Mouse (Mus musculus) hindbrain, embryonic 10.5 days (tissue): ENCODE results near the gene Prrc2b. TPM values are rescaled to one million over a fixed set of nuclear protein-coding genes. Genes with fewer than 3 reads are reported as not detected.
A peak's percentile ranks its signal among the peaks of the same experiment; 100 is the strongest.

Experiments used
- DNase-seq: peaks from one replicate; pipeline ENCODE4 v3.0.0-alpha.2; 2017; ENCODE audit warnings: low spot score
- H3K27ac ChIP-seq: fragments of 300-500 bp; sonication (generic); 2 replicates; pipeline ENCODE4 v1.5.1; 2016; ENCODE audit warnings: mild to moderate bottlenecking, moderate library complexity
- H3K27me3 ChIP-seq: fragments of 300-500 bp; sonication (generic); 2 replicates; pipeline ENCODE4 v1.6.1; 2016; ENCODE audit warnings: mild to moderate bottlenecking; ENCODE audit not compliant: poor library complexity, insufficient read depth, severe bottlenecking
- H3K36me3 ChIP-seq: fragments of 300-500 bp; sonication (generic); 2 replicates; pipeline ENCODE4 v1.6.1; 2016; ENCODE audit warnings: mild to moderate bottlenecking, moderate library complexity
- H3K4me1 ChIP-seq: fragments of 300-500 bp; sonication (generic); replicated peaks from 2 replicates; pipeline ENCODE4 v1.6.1; 2016; ENCODE audit warnings: mild to moderate bottlenecking
- H3K4me3 ChIP-seq: fragments of 300-500 bp; sonication (generic); 2 replicates; pipeline ENCODE4 v1.5.1; 2016; ENCODE audit warnings: mild to moderate bottlenecking, moderate library complexity
- H3K9me3 ChIP-seq: fragments of 300-500 bp; sonication (generic); 2 replicates; pipeline ENCODE4 v1.6.1; 2016; ENCODE audit warnings: mild to moderate bottlenecking, moderate library complexity
- WGBS: fragments of 180-500 bp; shearing (Covaris S2); methylation state at CpG from one replicate; pipeline ENCODE4 v1.1.7; 2016; 5-methylcytosine and 5-hydroxymethylcytosine counted together
- polyA plus RNA-seq: library from polyadenylated mRNA; unstranded; fragments of >200 nt; fragmentation: Nextera tagmentation; extraction: Ambion mirVana; gene quantifications from 2 replicates; pipeline ENCODE4 v1.2.1, GENCODE M21; 2016

Prrc2b gene
- polyA plus RNA-seq, 1 experiment from 2014 or later = 68.9 TPM

DNA sequence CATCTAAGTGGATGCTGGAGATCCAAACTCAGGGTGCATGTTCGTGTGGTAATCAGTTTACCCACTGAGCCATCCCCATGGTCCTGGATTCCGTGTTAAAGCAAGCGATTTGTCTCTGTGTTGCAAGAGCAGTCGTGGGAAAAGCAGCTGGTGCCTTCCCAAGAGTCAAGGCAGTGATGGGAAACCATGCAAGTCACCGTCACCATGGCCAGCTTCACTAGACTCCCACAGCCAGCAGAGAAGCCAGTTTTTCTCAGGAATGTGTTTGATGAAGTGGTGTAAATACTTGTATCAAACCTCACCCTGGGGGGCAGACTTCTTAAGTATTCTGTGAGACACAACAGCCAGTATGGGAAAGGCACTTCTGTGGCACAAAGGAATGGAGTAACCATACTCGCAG is 8.5 kb upstream of the Prrc2b start:
- WGBS = 69% methylated on average over 6 of the region's 6 CpGs

DNA sequence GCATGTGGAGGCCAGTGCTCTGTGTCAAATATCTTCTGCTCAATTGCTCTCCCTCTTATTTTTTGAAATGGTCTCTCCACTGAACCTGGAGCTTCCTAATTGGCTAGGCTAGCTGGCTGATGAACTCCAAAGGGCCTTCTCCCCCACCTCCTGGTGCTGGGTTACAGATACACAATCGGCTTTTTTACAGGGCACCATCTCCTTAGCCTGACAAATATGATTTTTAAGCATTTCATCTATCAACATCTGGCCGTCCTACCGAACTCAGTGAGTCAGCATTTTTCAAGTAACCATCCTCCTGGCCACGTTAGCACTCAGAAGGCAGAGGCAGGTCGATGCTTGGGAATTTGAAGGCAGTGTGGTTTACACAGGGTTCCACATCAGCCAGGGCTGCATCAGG is 6.2 kb upstream of the Prrc2b start:
- Histone ChIP-seq H3K9me3 (no peaks in the 10 kb centered on the region), H3K4me1 (peaks cover 19% of the 10 kb centered on the region), H3K27ac (no peak overlapping the region), H3K27me3 (no peaks in the 10 kb centered on the region), H3K36me3 (no peaks in the 10 kb centered on the region), H3K4me3 (no peak overlapping the region)
- 87% methylated on average over 5 of the region's 5 CpGs for WGBS
- DNase-seq = no peak

More for the DNA sequence above, 8.5 kb upstream of the Prrc2b start:
- Histone ChIP-seq H3K36me3 (no peaks in the 10 kb centered on the region), H3K9me3 (no peaks in the 10 kb centered on the region), H3K4me1 (peaks cover 27% of the 10 kb centered on the region), H3K27me3 (no peaks in the 10 kb centered on the region), H3K4me3 (no peak overlapping the region), H3K27ac (no peak overlapping the region)
- DNase-seq = no peak

DNA sequence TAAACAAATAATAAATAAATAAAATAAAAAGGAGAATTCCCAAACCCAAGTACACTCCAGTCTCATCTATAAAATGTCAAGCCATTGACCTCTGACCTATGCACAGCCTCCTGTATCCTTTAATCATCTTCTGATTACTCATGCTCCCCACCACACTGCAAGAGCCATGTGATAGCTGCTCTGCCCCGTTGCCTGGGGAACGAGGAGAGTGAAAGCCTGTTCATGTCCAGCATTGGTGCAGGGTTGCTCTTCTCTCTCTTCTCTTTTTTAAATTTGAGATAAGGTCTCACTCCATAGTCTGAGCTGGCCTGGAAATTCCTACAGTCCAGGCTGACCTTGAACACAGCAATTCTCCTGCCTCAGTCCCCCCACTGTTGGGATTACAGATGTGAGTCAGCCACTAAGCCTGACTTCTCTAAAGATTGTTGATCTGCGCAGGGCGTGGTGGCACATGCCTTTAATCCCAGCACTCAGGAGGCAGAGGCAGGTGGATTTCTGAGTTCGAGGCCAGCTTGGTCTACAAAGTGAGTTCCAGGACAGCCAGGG is 4.2 kb upstream of the Prrc2b start:
- H3K4me1 ChIP-seq = peaks cover 16% of the 10 kb centered on the region
- H3K36me3 ChIP-seq = no peaks in the 10 kb centered on the region
- H3K4me3 ChIP-seq = no peak overlapping the region
- no peaks in the 10 kb centered on the region for H3K27me3 ChIP-seq
- H3K27ac ChIP-seq = no peak overlapping the region
- no peak for DNase-seq
- WGBS = 79% methylated on average over 5 of the region's 5 CpGs
- no peaks in the 10 kb centered on the region for H3K9me3 ChIP-seq

DNA sequence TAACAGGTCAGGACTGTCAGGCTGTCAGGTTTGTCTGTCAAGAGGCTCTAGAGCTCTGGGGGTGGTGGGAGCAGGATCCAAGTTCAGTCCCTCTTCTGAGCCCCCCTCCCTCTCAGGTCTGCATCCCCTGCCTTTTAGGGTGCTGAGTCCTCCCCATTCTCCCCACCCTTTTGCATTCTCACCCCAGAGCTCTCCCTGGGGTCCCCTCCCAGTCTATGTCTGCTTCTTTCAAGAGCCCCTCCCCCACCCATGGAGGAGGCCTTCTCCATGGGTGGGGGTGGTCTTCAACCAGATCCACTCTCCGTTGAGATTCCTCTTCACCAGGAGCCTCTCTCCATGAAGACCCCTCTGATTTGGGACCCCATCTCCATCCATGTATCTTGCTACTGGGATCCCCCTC is 747 bp upstream of the Prrc2b start:
- WGBS = 12% methylated on average over 1 of the region's 1 CpGs
- Histone ChIP-seq H3K4me3 (peak overlapping the region; percentile 96), H3K27me3 (no peaks in the 10 kb centered on the region), H3K36me3 (no peaks in the 10 kb centered on the region), H3K27ac (peak overlapping the region; percentile 99), H3K9me3 (no peaks in the 10 kb centered on the region), H3K4me1 (peaks cover 49% of the 10 kb centered on the region)
- no peak for DNase-seq

DNA sequence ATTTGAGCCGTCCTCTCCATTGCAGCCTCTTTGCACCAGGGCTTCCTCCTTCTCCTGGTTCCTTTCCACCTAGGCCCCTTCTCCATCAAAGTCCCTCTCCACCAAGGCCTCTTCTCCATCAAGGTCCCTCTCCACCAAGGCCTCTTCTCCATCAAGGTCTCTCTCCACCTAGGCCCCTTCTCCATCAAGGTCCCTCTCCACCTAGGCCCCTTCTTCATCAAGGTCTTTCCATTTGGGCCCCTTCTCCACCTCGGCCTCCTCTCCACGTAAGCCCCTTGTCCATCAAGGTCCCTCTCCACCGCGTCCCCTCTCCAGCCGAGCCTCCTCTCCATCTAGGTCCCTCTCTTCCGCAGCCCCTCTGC is 339 bp upstream of the Prrc2b start:
- WGBS = 6% methylated on average over 7 of the region's 7 CpGs
- H3K9me3 ChIP-seq = no peaks in the 10 kb centered on the region

DNA sequence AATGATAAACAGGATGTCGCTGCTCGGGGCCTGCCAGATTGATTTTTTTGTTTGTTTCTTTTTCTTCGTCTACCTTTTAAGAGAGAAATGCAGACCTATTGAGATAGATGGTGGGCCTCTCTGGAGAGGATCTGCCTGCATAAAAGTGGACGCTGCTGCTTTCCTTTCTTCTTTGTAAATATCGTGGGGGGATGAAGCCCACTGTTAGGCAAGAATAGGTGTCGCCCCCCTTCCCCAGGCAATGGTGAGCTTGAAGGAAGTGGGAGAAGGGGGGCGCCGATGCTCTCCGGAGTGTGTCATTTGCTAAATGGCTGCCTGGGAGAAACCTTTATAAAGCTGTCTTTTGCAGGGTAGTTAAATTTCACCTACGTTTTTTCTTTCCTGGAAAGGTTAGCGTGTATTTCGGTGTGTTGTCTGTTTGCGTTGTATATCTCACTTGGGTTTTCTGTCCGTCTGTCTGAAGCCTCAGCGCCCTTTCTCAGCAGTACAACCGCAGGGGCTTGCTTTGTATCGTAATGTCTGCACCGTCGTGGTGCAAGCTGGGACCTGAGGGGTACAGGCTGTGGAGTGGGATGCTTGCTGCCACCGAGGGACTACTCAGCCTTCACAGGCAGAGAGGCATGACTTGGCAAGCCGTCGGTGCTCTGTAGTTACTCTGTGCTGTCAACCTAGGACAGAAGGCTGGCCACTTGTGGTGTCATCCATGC is 931 bp downstream of the Prrc2b start:
- Histone ChIP-seq H3K27me3 (no peaks in the 10 kb centered on the region), H3K4me3 (peak overlapping the region; percentile 96), H3K9me3 (no peaks in the 10 kb centered on the region), H3K36me3 (no peaks in the 10 kb centered on the region), H3K4me1 (peaks cover 63% of the 10 kb centered on the region), H3K27ac (peak overlapping the region; percentile 99)
- DNase-seq = no peak
- under 1% methylated on average over 22 of the region's 22 CpGs for WGBS

More for the DNA sequence above, 339 bp upstream of the Prrc2b start:
- Histone ChIP-seq H3K27me3 (no peaks in the 10 kb centered on the region), H3K4me1 (peaks cover 53% of the 10 kb centered on the region), H3K4me3 (peak overlapping the region; percentile 96), H3K27ac (peak overlapping the region; percentile 99), H3K36me3 (no peaks in the 10 kb centered on the region)
- no peak for DNase-seq

DNA sequence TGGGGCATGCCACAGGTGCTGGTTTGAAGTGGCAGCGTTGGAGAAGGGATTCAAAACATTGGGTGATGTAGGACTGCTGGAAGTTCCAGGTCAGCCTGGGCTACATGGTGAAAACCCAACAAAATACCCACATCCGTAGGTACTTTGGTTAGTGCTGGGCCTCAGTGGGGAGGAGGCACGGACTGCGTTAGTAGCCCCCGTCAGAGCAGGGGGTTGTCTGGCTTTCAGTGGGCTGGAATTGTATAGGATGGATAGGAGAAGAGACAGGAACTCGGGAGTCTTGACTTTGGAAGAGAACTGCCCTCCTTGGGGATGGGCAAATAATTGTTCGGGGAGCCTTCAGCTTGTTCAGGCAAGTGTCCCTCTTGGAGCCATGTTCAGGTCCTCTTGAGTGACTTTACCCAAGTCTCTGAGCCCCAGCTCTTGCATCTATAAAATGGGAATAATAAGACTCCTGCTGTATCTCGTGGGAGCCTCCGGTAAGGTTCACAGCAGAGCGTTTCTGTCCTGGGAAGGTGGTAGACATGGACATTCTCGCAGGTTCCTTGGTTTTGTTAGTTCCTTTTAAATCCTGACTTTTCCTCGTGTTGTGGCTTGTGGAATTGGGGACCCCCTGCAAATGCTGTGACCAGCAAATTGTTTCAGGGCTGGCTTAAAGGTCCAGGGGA is 1.6 kb downstream of the Prrc2b start:
- WGBS = 20% methylated on average over 12 of the region's 12 CpGs
- Histone ChIP-seq H3K27ac (peak overlapping the region; percentile 99), H3K27me3 (no peaks in the 10 kb centered on the region), H3K4me1 (peaks cover 66% of the 10 kb centered on the region), H3K9me3 (no peaks in the 10 kb centered on the region), H3K36me3 (no peaks in the 10 kb centered on the region), H3K4me3 (peak overlapping the region; percentile 96)
- no peak for DNase-seq

DNA sequence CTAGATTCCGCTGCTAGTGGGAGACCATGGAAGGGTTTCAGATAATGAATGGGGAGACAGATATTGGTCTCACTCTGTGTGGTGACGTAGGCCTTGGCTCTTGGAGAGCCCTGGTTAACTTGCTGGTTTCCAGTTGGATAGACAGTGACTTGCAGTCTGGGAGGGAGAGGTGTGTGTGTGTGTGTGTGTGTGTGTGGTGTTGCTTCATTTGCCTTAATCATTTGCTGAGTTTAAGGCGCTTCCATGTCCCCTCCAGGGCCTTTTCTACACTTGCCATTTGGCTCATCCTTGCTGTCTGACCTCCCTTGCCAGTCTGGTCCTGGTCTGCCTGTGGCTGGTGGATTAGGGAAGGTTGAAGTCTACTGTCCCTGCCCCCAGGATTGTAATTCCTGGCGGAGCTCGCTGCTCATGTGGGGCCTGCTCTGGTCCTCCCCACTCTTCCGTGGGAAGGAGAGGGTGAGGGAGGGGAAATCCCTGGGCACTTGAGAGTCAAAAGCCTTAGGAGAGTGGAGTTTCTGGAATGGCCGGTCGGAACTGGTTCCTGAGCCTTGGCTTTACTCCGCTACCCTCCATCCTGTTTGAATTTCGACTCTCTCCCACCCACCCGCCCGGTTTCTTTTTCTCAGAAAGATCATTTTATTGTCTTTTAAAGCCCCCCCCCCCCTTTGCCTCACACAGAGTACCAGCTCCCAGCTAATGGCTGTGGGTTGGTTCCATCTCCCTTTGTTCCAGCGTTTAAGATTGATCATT is 2.3 kb downstream of the Prrc2b start:
- no peaks in the 10 kb centered on the region for H3K9me3 ChIP-seq
- H3K27ac ChIP-seq = peak overlapping the region; percentile 99
- H3K4me1 ChIP-seq = peaks cover 74% of the 10 kb centered on the region
- peak overlapping the region; percentile 96 for H3K4me3 ChIP-seq
- no peaks in the 10 kb centered on the region for H3K36me3 ChIP-seq
- H3K27me3 ChIP-seq = no peaks in the 10 kb centered on the region
- WGBS = 5% methylated on average over 13 of the region's 13 CpGs
- DNase-seq = no peak

DNA sequence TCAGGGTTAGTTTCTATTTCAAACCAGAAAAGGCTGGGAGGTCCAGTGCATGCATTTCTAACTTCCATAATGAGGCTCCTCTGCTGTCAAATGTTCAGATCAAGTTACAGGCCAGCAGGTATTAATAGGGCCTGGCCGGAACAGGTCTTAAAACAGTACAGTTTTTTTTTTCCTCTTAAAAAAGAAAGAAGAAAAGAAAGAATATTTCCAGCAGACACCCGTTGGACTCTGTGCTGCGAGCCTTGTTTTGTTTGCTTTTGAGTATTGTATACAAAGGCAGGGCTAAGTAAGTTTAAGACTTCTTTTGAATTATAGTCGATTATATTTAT is 2.9 kb downstream of the Prrc2b start:
- Histone ChIP-seq H3K27me3 (no peaks in the 10 kb centered on the region), H3K36me3 (no peaks in the 10 kb centered on the region), H3K4me3 (peak overlapping the region; percentile 96), H3K27ac (peak overlapping the region; percentile 99), H3K4me1 (peaks cover 79% of the 10 kb centered on the region), H3K9me3 (no peaks in the 10 kb centered on the region)
- DNase-seq = no peak
- 33% methylated on average over 4 of the region's 4 CpGs for WGBS

DNA sequence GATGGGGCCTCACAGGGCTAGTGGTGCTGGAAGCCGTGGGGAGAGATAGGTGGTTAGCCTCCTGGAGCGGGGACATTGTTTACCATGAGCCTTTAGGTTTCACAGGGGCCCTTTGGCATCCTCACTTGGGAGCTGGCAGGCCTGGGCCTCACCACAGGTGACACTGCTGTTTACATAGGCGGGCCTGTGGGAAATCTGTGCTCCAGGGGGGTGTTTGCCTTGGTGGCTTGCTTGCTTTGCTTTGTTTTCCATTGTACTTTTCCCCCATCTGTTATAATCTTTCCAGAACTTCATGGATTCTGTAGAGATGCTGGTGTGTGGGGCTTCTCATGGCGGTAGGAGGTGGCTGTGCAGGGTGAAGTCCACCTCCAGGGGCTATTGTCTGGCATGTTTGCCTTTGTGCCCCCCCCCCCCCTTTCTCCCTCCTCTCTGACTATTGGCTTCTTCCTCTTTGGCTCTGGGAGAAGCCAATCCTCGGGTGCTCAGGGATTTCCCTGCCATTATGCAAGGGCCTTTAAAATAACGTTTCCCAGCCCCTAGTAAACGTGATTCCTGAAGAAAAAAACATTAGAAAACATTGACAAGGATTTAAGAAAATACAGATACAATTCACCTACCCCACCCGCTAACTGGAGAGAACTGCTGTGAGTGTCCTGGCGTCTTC is 3.6 kb downstream of the Prrc2b start:
- Histone ChIP-seq H3K9me3 (no peaks in the 10 kb centered on the region), H3K36me3 (peaks cover 3% of the 10 kb centered on the region), H3K27me3 (no peaks in the 10 kb centered on the region), H3K4me1 (peaks cover 86% of the 10 kb centered on the region), H3K27ac (peak overlapping the region; percentile 99), H3K4me3 (peak overlapping the region; percentile 96)
- WGBS = 29% methylated on average over 9 of the region's 9 CpGs
- no peak for DNase-seq

DNA sequence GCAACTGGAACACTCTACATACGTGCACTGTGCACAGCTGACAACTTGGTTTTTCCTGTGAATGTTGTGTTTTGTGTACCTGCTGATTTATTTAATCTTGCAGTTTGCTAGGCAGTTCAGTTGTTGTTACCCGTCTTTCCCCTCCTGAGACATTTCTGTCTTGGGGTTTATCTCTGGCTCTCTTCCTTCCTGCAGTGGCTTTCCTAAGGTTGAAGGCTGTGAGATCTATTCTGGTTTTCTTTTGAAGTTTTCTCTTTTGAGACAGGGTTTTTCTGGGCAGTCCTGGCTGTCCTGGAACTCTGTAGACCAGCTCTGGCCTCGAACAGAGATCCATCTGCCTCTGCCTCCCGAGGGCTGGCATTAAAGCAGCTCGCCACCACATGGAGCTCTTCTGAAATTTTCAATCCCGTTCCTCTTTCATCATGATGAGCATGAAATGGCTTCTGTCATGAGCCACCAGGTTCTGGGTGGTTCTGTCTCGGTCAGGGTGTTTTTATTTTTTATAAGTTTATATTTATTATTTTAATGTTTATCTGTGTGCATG is 4.2 kb downstream of the Prrc2b start:
- peaks cover 90% of the 10 kb centered on the region for H3K4me1 ChIP-seq
- WGBS = 56% methylated on average over 7 of the region's 7 CpGs
- H3K9me3 ChIP-seq = no peaks in the 10 kb centered on the region
- H3K27me3 ChIP-seq = no peaks in the 10 kb centered on the region
- H3K36me3 ChIP-seq = peaks cover 9% of the 10 kb centered on the region
- DNase-seq = no peak
- peak overlapping the region; percentile 99; the same call in 1 of the 2 replicates for H3K27ac ChIP-seq
- H3K4me3 ChIP-seq = peak overlapping the region; percentile 96; the same call in 1 of the 2 replicates

DNA sequence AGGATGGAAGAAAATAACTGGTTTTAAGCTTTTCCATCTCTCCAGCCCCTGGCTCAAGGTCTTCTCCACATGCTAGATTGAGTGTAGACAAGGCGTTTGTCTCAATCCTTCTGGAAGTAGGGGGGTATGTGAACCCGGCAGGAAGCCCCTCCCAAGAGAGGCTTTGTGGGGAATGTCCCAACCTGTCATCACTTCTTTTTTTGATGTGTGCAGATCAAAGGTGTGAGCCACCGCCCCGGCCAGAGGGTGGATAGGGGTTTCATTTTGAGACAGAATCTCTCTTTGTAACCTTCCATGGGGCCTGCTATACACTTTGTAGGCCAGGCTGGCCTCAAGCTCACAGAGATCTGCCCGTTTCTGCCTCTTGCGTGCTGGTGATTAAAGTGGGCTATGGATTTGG is 4.7 kb downstream of the Prrc2b start:
- Histone ChIP-seq H3K9me3 (no peaks in the 10 kb centered on the region), H3K36me3 (peaks cover 14% of the 10 kb centered on the region), H3K27ac (peak overlapping the region; percentile 99; the same call in 1 of the 2 replicates), H3K4me1 (peaks cover 90% of the 10 kb centered on the region), H3K27me3 (no peaks in the 10 kb centered on the region), H3K4me3 (no peak overlapping the region)
- DNase-seq = no peak
- WGBS = 71% methylated on average over 6 of the region's 6 CpGs
